27 mouse cellular contexts compared by ENCODE assay signal in genomic region chr4:73826587-73826986, GRCm38 (mm10). TPM values are rescaled to one million over a fixed set of nuclear protein-coding genes. Genes with fewer than 3 reads are reported as not detected.
DNase-seq lines count a peak whose midpoint lies in the region; ATAC-seq and TF ChIP-seq lines count a peak whose summit lies in the region.
"Had no signal": no experiment of that assay in that cellular context is flagged by ENCODE, and none has a peak within 500 bp of the region (broad histone marks: within the 10 kb centered on the region; RNA-seq: fewer than 3 reads in every experiment).

No protein-coding gene starts in this region.

- H3K27ac ChIP-seq in lung, embryonic 14.5 days (ENCODE audit: low read depth): no peak overlapping the region
- H3K27ac ChIP-seq in stomach, embryonic 14.5 days (ENCODE audit: low read length): no peak overlapping the region
- H3K27ac ChIP-seq: embryonic facial prominence, embryonic 15.5 days; forebrain, embryonic 10.5 days; heart, embryonic 13.5 days had no signal

- DNase-seq in lung, embryonic 14.5 days: peak; percentile 41
- DNase-seq in lung, adult 2 months: no peak
- DNase-seq in urinary bladder, postnatal 14 days (ENCODE audit: low spot score): peak; percentile 8
- no peak for DNase-seq in urinary bladder, adult 18-20 months (ENCODE audit: low spot score in 2 of 2)
- DNase-seq: adrenal gland, adult 8-10 months; cerebellum, adult 11 months; cerebellum, adult 8-10 months; cerebellum, postnatal 14 days; embryo, embryonic 11 days; gastrocnemius, postnatal 36 days; heart, adult 11 months; heart, postnatal 36 days had no signal

- H3K4me1 ChIP-seq in lung, embryonic 14.5 days (ENCODE audit: insufficient read depth): no peaks in the 10 kb centered on the region
- no peaks in the 10 kb centered on the region for H3K4me1 ChIP-seq in lung, adult 2 months (ENCODE audit: control insufficient read depth, insufficient read depth, low read length)
- no peaks in the 10 kb centered on the region for H3K4me1 ChIP-seq in stomach, embryonic 14.5 days (ENCODE audit: control insufficient read depth, insufficient read depth, low read length)
- H3K4me1 ChIP-seq: embryonic facial prominence, embryonic 15.5 days; forebrain, embryonic 10.5 days; heart, embryonic 13.5 days had no signal

- no peaks in the 10 kb centered on the region for H3K9me3 ChIP-seq in lung, embryonic 14.5 days (ENCODE audit: low read depth, low read length)
- no peaks in the 10 kb centered on the region for H3K9me3 ChIP-seq in stomach, embryonic 14.5 days (ENCODE audit: control insufficient read depth, low read depth, low read length)
- H3K9me3 ChIP-seq: embryonic facial prominence, embryonic 15.5 days; forebrain, embryonic 10.5 days had no signal

- TF ChIP-seq CTCF in lung, embryonic 14.5 days (IDR thresholded peaks at IDR 0.05; ENCODE audit: low read depth): no peak
- TF ChIP-seq CTCF in lung, adult 2 months (IDR thresholded peaks at IDR 0.05; ENCODE audit: insufficient read depth, low read length): no peak

- peak; percentile 24; the same call in 1 of the 2 replicates for ATAC-seq in lung, embryonic 14.5 days (ENCODE audit: insufficient read depth)
- 0 out of 2 replicates have a peak, but pooled peaks have one; percentile 28 for ATAC-seq in stomach, embryonic 14.5 days (ENCODE audit: insufficient number of reproducible peaks, insufficient read depth, low FRiP score, low read depth)
- no peak for ATAC-seq in monocyte, adult 5-6 weeks (replicated peaks; ENCODE audit: insufficient number of reproducible peaks, low FRiP score, low TSS enrichment, poor library complexity, severe bottlenecking)
- ATAC-seq: forebrain, embryonic 14.5 days had no signal

- no peaks in the 10 kb centered on the region for H3K27me3 ChIP-seq in lung, embryonic 14.5 days (ENCODE audit: insufficient read depth, low read length)
- no peaks in the 10 kb centered on the region for H3K27me3 ChIP-seq in stomach, embryonic 14.5 days (ENCODE audit: control insufficient read depth, insufficient read depth, low read length)
- H3K27me3 ChIP-seq: CH12.LX; embryonic facial prominence, embryonic 15.5 days; heart, embryonic 13.5 days had no signal

- H3K4me2 ChIP-seq in lung, embryonic 14.5 days: no peak overlapping the region
- no peak overlapping the region for H3K4me2 ChIP-seq in stomach, embryonic 14.5 days (replicated peaks; ENCODE audit: low read depth, low read length)
- H3K4me2 ChIP-seq: embryonic facial prominence, embryonic 15.5 days; heart, embryonic 13.5 days had no signal

- no peaks in the 10 kb centered on the region for H3K36me3 ChIP-seq in lung, embryonic 14.5 days (ENCODE audit: insufficient read depth)
- H3K36me3 ChIP-seq in stomach, embryonic 14.5 days (ENCODE audit: control insufficient read depth, insufficient read depth, low read length): no peaks in the 10 kb centered on the region
- H3K36me3 ChIP-seq: embryonic facial prominence, embryonic 15.5 days; forebrain, embryonic 10.5 days; heart, embryonic 13.5 days had no signal

- WGBS in lung, embryonic 14.5 days: 62% methylated on average over 3 of the region's 3 CpGs
- 53% methylated on average over 3 of the region's 3 CpGs for WGBS in lung, adult 2 months
- WGBS in stomach, embryonic 14.5 days: 70% methylated on average over 3 of the region's 3 CpGs

- H3K9ac ChIP-seq in lung, embryonic 14.5 days: no peak overlapping the region
- no peak overlapping the region for H3K9ac ChIP-seq in stomach, embryonic 14.5 days (replicated peaks; ENCODE audit: low read depth, low read length)
- H3K9ac ChIP-seq: embryonic facial prominence, embryonic 15.5 days; heart, embryonic 13.5 days had no signal

- TF ChIP-seq POLR2A in lung, adult 2 months (IDR thresholded peaks at IDR 0.05; ENCODE audit: borderline replicate concordance, extremely low read depth, low read depth, low read length): no peak

- no peak overlapping the region for H3K4me3 ChIP-seq in lung, embryonic 14.5 days (ENCODE audit: low read depth, low read length)
- H3K4me3 ChIP-seq in lung, adult 2 months (replicated peaks; ENCODE audit: extremely low read depth, low read depth, low read length): no peak overlapping the region
- H3K4me3 ChIP-seq in stomach, embryonic 14.5 days (ENCODE audit: low read depth, low read length): no peak overlapping the region
- H3K4me3 ChIP-seq: embryonic facial prominence, embryonic 15.5 days; erythroblast, embryonic 14.5 days; forebrain, embryonic 10.5 days; heart, embryonic 13.5 days had no signal

RNA-seq across cellular contexts. Expression of gene Rasef, which starts 35.8 kb away (rescaled TPM):
- polyA plus RNA-seq in lung, embryonic 14.5 days (2014; fragmentation: Nextera tagmentation; extraction: Ambion mirVana): 3.7 and 5.4 TPM in 2 replicates
- 4.5 and 4.9 TPM in 2 replicates for polyA plus RNA-seq in lung, adult 2 months (2012; rRNA removed)
- 11.3 and 11.8 TPM in 2 replicates for polyA plus RNA-seq in stomach, embryonic 14.5 days (2014; fragmentation: Nextera tagmentation; extraction: Ambion mirVana)
- not detected in 3 replicates for total RNA-seq in monocyte, adult 5-6 weeks (2017)
- total RNA-seq: common myeloid progenitor, adult 5-6 weeks; gastrocnemius, adult 8-10 months; gastrocnemius, postnatal 36 days had no signal
- polyA plus RNA-seq: erythroblast, embryonic 14.5 days had no signal

RNA-seq across cellular contexts. Expression of gene Gm11758, which starts 49.5 kb away (rescaled TPM):
- polyA plus RNA-seq in lung, embryonic 14.5 days (2014; fragmentation: Nextera tagmentation; extraction: Ambion mirVana): not detected in 2 replicates
- polyA plus RNA-seq in lung, adult 2 months (2012; rRNA removed): not detected in 2 replicates
- polyA plus RNA-seq in stomach, embryonic 14.5 days (2014; fragmentation: Nextera tagmentation; extraction: Ambion mirVana): not detected in 2 replicates
- not detected in 3 replicates for total RNA-seq in monocyte, adult 5-6 weeks (2017)
- total RNA-seq: adrenal gland, adult 8-10 months; adrenal gland, postnatal 4 days; CH12.LX; common myeloid progenitor, adult 5-6 weeks; gastrocnemius, adult 8-10 months; gastrocnemius, postnatal 36 days; heart, postnatal 36 days had no signal
- polyA plus RNA-seq: brain, embryonic 14.5 days; embryonic facial prominence, embryonic 11.5 days; embryonic facial prominence, embryonic 15.5 days; erythroblast, embryonic 14.5 days; forebrain, embryonic 10.5 days; forebrain, embryonic 14.5 days; heart, embryonic 13.5 days; heart, postnatal 0 days; hindbrain, embryonic 11.5 days had no signal

Comparison
In these comparisons a context has a peak if more than half of its experiments do, and no peak if none do; other contexts are left out.
1. DNase-seq: peak in lung, embryonic 14.5 days (single experiment) and urinary bladder, postnatal 14 days (single experiment); none in lung, adult 2 months (single experiment) and urinary bladder, adult 18-20 months (0 of 2).